Mouse (Mus musculus) olfactory bulb, adult 2 months (tissue): ENCODE measurements around the gene C3ar1.

Experiments
- CTCF ChIP-seq: fragments of 200-500 bp; IDR thresholded peaks from 2 replicates; pipeline ENCODE4 v1.5.1; 2012; ENCODE audit warnings: low read depth, mild to moderate bottlenecking, low read length, moderate library complexity; ENCODE audit not compliant: insufficient read depth
- POLR2A ChIP-seq: fragments of 200-500 bp; IDR thresholded peaks from 2 replicates; pipeline ENCODE4 v1.6.1; 2012; ENCODE audit warnings: mild to moderate bottlenecking, low read depth, low read length, moderate library complexity; ENCODE audit not compliant: insufficient read depth

DNA sequence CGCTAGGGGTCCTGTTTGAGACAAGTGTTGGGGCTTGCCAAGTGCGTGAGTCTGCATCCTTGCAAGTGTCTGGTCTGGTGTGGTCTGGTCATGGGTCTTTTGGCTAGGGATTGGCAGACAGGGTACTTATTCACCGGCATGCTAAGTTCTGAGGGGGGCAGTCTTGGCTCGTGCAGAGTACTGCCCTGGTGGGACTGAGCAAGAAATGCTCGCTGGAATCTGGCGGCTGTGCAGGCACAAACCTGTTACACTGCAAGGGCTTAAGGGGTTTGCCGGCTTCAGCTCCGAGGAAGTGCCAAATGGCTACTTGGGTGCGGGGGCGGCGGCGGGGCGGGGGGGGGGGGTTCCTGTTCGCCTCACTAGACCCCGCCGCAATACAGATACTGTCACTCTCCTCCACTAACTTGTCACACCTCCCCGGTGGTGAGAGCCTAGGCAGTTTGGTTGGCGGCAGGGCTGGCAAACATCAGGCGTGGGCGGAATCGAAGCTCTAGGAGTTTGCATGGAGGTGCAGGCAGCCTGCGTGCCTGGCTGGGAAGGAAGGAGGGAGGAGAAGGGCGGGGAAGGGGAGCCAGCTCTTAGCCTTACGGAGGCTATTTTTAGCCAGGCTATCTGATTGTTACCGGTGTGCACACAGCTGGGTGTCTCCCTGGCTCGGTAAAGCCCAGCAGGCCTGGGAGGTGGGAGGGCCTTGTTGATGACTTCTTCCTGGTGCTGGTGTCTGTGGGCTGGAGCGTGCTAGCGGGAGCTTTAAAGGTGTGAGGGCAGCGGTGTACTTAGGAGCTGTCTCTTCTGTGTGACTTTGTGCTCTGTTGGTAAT is 29.8 kb downstream of the C3ar1 start:
- TF ChIP-seq POLR2A: no peak
- TF ChIP-seq CTCF: no peak
